Mouse (Mus musculus) thymus, postnatal 4 days (tissue): ENCODE results near the gene C2cd5.
A peak's percentile ranks its signal among the peaks of the same experiment; 100 is the strongest.

Experiments used
- DNase-seq: peaks from one replicate; pipeline ENCODE4 v3.0.0; 2021

Gene C2cd5

DNA sequence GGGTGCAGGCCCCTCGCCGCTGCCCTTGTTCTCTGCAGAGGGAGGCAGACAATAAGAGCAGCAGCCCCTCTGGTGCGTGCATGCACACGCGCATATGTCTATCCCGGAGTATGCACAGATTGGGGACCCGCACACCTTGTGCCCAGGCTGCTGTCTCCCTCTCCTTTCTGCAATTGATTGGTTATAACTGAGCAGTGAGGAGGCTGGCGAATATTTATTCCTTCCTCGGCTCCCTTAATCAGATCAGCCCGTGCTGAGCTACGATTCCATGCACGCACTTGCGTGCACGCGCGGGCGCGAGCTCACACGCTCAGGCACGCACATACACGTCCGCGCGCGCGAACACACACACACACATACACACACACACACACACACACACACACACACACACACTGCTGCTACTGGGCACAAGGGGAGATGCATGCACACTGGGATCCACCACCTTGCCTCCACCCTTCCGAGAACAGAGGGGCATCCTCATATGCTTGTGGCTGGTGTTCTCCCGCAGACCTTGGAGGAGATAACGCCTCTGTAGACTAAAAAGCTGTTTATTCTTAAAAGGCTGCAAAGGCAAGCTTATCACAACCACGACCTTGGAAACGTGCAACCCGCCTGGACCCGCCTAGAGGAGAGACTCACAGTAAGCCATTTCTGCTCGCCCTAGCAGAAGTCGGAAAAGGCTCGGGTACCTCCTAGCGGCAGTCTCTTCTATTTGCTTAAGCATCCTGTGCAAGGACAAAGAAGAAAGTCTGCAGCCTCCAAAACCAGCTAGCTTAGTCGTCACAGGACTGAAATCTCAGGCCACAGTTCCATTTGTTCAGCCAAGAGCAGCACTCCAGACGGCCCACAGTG lies 135.2 kb downstream of the C2cd5 start:
- peak; percentile 88 for DNase-seq

DNA sequence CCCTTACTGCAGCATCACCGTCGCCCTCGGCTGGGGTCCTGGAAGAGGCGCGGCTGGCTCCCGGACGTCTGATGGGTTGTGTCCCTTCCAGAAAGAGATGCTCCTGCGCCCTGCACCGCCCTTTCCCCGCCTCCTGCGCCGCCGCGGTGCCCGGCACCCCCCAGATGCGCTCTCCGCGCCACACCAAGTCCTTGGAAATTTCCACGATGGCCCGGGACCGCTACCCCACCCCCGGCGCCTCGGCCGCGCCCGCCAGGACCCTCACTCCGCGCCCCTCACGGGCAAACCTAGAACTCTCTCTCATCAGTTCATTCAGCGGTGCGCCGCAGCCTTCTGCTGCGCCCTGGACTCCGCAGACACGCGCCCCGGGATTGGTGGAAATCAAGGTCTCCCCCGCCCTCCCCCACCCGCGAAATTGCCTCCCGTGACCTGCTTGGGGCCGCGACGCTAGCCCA lies 135.8 kb downstream of the C2cd5 start, which contains the start of gene St8sia1:
St8sia1 (minus strand) TSS at position 377 of the 455 bp plus-strand sequence.
- DNase-seq, result peak; percentile 77

DNA sequence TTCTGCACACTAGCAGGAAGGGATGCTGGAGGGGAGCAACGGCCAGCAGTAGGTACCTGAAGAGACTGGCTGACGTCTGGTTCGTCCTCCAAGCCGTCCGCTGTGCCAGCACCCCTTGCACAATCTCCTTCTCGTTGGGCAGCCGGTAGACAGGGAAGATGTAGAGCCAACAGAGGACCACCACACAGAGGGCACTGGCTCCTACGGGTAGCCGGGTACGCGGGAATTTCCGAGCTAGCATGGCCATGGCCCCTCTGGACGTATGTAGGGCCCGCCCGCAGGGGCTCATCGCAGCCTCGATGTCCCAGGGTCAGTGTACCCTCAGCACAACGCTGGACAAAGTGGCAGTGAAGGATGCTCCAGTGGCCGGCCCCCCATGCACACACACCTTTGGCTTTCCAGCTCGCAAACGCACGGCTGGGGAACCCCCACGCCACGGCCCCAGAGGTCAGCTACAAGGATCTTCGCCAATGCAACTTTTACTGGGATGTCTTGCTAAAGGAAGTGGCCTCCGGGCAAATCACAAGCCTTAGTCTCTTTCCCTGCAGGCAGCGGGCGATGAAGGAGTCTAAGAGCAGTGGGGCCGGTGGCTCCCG lies 136.4 kb downstream of the C2cd5 start:
- peak; percentile 64 for DNase-seq

DNA sequence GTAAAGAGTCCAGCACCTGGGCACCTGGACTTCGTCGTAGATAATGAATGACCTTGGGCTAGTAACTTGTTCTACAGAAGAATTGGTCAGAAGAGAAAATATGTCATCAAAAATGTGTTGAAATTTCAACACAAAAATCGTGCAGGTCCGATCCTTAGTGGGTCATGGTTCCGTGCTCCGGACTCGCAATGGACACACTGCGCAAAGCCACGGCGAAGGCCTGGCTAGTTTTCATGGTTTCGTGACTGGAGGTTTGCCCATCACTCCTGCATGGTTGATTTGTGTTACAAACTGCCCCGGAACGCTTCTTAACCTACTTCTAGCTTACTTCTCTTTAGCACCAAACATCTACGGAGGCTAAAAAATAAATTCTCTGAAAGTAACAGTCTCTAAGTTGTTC lies 137.1 kb downstream of the C2cd5 start:
- no peak for DNase-seq

DNA sequence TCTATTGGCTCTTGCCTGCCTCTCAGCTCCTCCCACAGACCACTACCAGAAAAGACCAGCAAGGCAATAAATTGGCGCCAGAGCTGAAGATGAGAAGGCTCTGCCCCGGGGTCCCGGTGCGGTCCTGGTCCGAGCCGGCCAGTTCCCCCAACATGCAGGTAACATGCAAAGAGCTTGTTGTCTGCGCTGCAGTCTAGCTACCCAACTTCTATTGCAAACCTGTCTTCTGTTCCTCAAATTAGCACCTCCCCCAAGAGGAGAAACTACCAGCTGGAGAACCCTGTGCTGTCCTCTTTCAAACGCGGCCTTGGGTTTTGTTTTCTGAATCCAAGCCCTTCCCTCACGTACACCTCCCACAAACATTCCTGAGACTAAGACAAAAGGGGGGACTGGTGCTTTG lies 137.5 kb downstream of the C2cd5 start:
- DNase-seq, result peak; percentile 65

GRCm38 (mm10) chr6:142961721-142962455 lies 138.1 kb downstream of the C2cd5 start:
- no peak for DNase-seq
